Mouse (Mus musculus) hindbrain, embryonic 13.5 days (tissue): ENCODE results near the gene Draxin. TPM values are rescaled to one million over a fixed set of nuclear protein-coding genes. Genes with fewer than 3 reads are reported as not detected.
"Not testable (repeated sequence)": the region's sequence is repeated elsewhere in the genome, so short reads cannot be mapped to it uniquely, and the experiment has no call there.

ENCODE experiments used
- ATAC-seq: fragments of 200-750 bp; cut with Nextera tagmentation; 2 replicates; pipeline ENCODE4 v1.8.0; 2017; ENCODE audit warnings: moderate TSS enrichment; ENCODE audit not compliant: low FRiP score
- H3K27ac ChIP-seq: fragments of 300-500 bp; sonication (generic); 2 replicates; pipeline ENCODE4 v1.5.1; 2015; ENCODE audit warnings: inconsistent platforms, mild to moderate bottlenecking, moderate library complexity
- H3K27me3 ChIP-seq: fragments of 300-500 bp; sonication (generic); 2 replicates; pipeline ENCODE4 v1.6.1; 2015; ENCODE audit warnings: mild to moderate bottlenecking, inconsistent platforms
- H3K36me3 ChIP-seq: fragments of 300-500 bp; sonication (generic); 2 replicates; pipeline ENCODE4 v1.6.1; 2015; ENCODE audit warnings: mild to moderate bottlenecking, inconsistent platforms
- H3K4me1 ChIP-seq: fragments of 300-500 bp; sonication (generic); replicated peaks from 2 replicates; pipeline ENCODE4 v1.6.1; 2015; ENCODE audit warnings: inconsistent platforms
- H3K4me2 ChIP-seq: fragments of 300-500 bp; sonication (generic); 2 replicates; pipeline ENCODE4 v1.6.1; 2015; ENCODE audit warnings: inconsistent platforms, mild to moderate bottlenecking, moderate library complexity
- H3K4me3 ChIP-seq: fragments of 300-500 bp; sonication (generic); 2 replicates; pipeline ENCODE4 v1.5.1; 2015; ENCODE audit warnings: mild to moderate bottlenecking, inconsistent platforms
- H3K9ac ChIP-seq: fragments of 300-500 bp; sonication (generic); 2 replicates; pipeline ENCODE4 v1.6.1; 2015; ENCODE audit warnings: mild to moderate bottlenecking, inconsistent platforms
- H3K9me3 ChIP-seq: fragments of 300-500 bp; sonication (generic); 2 replicates; pipeline ENCODE4 v1.6.1; 2016; ENCODE audit warnings: inconsistent platforms
- WGBS: fragments of 180-500 bp; shearing (Covaris S2); methylation state at CpG from one replicate; pipeline ENCODE4 v1.1.7; 2015; 5-methylcytosine and 5-hydroxymethylcytosine counted together
- microRNA-seq: library from miRNA; unstranded; fragments of <30 nt; microRNA quantifications from one replicate; pipeline ENCODE4, GENCODE M21; 2016
- polyA plus RNA-seq: library from polyadenylated mRNA; unstranded; fragments of >200 nt; fragmentation: Nextera tagmentation; extraction: Ambion mirVana; gene quantifications from 2 replicates; pipeline ENCODE4 v1.2.1, GENCODE M21; 2015

Gene Draxin
- polyA plus RNA-seq, 1 experiment from 2014 or later: 20.9 TPM

DNA sequence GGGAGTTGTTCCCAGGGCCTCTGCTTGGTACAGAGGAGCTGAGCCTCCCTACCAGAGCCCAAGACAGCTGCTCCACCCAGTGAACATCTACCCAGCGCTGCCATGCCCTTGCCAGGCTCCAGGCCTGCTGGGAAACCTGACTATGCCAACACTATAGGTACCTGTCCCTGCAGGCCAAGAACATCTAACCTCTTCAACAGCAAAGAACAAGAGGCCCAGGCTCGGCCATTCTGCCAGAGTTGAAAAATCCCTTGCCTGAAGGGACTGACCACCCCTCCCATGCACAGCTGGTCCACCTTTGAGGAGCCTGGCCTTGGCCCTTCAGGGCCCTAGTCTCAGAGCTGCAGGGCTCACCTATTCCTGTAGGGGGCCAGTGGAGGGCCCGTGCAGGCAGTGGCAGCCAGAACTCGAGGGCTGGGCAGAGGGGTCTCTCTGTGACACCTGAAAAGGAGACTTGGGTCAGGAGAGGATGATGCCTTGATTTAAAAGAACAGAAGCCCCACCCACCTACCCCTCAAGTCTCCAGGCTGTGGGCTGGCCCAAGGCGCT is 72.8 kb downstream of the Draxin start:
- WGBS: 66% methylated on average over 5 of the region's 5 CpGs
- H3K36me3 ChIP-seq: peaks cover 65% of the 10 kb centered on the region

DNA sequence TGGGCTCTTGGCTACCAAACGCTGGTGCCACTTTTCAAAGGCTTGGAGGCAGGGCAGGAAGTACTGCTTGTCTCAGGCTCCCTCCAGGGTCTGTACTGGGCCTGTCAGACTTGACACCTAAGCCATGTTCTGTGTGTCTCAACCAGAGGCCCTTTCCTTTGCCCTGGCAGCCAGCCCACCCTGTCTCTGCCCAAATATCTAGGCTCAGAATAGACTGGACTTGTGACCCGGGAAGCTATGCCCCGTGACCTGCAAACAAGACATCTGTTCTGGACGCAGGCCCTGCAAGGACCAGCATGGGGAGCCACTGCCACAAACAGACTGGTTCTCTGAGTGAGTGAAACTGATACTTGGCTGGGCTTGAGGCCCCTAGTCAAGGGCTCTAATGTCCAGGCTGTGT is 73.7 kb downstream of the Draxin start:
- Histone ChIP-seq H3K9me3 (no peaks in the 10 kb centered on the region), H3K4me3 (no peak overlapping the region), H3K27ac (no peak overlapping the region), H3K4me1 (no peaks in the 10 kb centered on the region), H3K9ac (0 out of 2 replicates have a peak overlapping the region, but pooled peaks have one; percentile 24), H3K4me2 (no peak overlapping the region), H3K36me3 (peaks cover 75% of the 10 kb centered on the region), H3K27me3 (no peaks in the 10 kb centered on the region)
- WGBS: 83% methylated on average over 4 of the region's 4 CpGs
- no peak for ATAC-seq

More for the DNA sequence above, 72.8 kb downstream of the Draxin start:
- H3K4me3 ChIP-seq: no peak overlapping the region
- no peak overlapping the region for H3K27ac ChIP-seq
- H3K4me1 ChIP-seq: no peaks in the 10 kb centered on the region
- no peaks in the 10 kb centered on the region for H3K27me3 ChIP-seq
- 0 out of 2 replicates have a peak overlapping the region, but pooled peaks have one; percentile 24 for H3K9ac ChIP-seq
- no peak overlapping the region for H3K4me2 ChIP-seq
- no peak for ATAC-seq
- no peaks in the 10 kb centered on the region for H3K9me3 ChIP-seq

DNA sequence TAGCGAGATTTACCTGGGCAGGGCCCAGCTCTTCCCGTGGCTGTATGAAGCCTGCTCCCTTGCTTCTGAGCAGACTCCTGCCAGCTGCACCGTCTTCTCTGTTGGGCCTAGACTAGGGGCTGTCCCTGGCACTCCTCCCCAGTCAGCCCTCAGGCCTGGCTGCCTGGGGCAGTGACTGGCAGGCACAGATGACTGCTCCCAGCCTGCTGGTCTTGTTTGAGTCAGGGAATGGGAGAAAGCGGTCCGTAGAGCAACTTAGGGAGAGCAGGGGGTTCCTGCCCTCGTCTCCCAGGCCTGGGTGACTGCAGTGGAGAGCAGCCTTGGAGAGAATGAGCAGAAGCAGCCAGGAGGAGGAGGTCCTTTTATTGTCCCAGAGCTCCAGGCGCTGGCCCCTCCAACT is 74.3 kb downstream of the Draxin start:
- ATAC-seq: no peak
- H3K9ac ChIP-seq: no peak overlapping the region
- H3K27me3 ChIP-seq: no peaks in the 10 kb centered on the region
- no peaks in the 10 kb centered on the region for H3K4me1 ChIP-seq
- H3K9me3 ChIP-seq: no peaks in the 10 kb centered on the region
- 91% methylated on average over 7 of the region's 7 CpGs for WGBS
- no peak overlapping the region for H3K27ac ChIP-seq
- H3K36me3 ChIP-seq: peaks cover 80% of the 10 kb centered on the region
- no peak overlapping the region for H3K4me3 ChIP-seq
- H3K4me2 ChIP-seq: no peak overlapping the region

DNA sequence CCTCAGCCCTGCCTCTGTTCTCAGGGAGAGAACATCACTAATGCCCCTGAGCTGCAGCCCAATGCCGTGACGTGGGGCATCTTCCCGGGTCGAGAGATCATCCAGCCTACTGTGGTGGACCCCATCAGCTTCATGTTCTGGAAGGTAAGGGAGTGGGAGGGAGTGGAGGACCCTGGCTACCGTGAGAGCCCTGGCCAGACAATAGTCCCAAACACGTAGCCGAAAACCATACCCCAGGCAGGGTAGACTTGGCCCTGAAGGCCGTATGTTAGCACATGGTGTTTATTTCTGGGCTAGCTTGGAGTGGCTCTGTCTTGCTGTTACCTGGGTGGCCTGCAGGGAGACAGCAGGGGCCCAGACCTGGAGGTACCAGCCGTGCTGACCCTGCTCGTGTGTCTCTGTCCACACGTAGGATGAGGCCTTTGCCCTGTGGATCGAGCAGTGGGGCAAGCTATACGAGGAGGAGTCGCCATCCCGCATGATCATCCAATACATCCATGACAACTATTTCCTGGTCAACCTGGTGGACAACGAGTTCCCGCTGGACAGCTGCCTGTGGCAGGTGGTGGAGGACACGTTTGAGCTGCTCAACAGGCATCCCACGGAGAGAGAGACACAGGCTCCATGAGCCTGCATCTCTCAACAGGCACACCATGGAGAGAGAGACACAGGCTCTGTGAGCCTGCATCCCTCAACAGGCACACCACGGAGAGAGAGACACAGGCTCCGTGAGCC is 75.4 kb downstream of the Draxin start:
- no peak for ATAC-seq
- Histone ChIP-seq H3K27me3 (no peaks in the 10 kb centered on the region), H3K9me3 (no peaks in the 10 kb centered on the region), H3K4me3 (no peak overlapping the region), H3K36me3 (peaks cover 91% of the 10 kb centered on the region), H3K4me2 (no peak overlapping the region), H3K4me1 (no peaks in the 10 kb centered on the region), H3K9ac (no peak overlapping the region), H3K27ac (no peak overlapping the region)
- 94% methylated on average over 21 of the region's 21 CpGs for WGBS

DNA sequence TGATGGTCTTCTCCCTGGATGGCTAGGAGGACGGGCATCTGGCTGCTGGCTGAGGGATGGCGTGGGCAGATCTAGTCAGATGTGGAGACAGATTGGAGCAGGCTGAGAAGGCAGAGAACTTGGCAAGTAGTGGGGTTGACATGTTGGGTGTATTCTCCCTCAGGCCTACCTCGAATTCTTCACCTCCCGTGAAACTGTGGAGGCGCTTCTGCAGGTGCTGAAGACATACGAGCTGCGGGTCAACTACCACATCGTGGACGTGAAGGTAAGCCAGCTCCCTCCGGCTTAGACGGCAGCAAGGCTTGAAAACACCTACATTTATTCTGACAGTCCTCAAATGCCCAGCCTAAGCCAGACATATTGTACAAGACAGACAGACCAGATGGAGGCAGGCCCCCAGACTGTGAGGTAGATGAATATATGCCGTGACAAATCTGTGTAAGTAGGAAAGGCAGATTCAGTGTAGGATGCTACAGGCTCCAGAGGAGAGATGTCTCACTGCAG is 77.0 kb downstream of the Draxin start:
- H3K27me3 ChIP-seq: no peaks in the 10 kb centered on the region
- no peaks in the 10 kb centered on the region for H3K9me3 ChIP-seq
- no peaks in the 10 kb centered on the region for H3K4me1 ChIP-seq
- 91% methylated on average over 12 of the region's 12 CpGs for WGBS
- H3K4me2 ChIP-seq: no peak overlapping the region
- no peak overlapping the region for H3K27ac ChIP-seq
- ATAC-seq: no peak
- no peak overlapping the region for H3K4me3 ChIP-seq
- no peak overlapping the region for H3K9ac ChIP-seq
- peaks cover 98% of the 10 kb centered on the region for H3K36me3 ChIP-seq

DNA sequence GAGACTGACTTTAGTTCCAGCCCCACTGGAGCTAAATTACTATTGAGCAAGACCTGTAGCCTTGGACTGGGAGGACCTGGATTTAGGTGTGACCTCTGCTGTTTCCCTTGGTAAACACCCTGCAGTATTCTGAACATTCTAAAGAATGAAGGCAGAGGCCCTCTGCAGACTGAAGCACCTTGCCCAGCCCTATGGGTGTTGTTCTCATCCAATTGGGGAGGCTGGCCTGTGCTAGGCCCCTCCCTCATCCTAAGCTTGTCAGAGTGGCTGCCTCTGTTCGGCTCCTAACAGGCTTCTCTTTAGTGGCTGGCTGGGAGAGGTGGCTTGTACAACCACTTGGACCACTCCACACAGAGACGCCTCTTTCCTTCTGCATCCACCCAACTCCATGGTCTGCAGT is 77.5 kb downstream of the Draxin start:
- Histone ChIP-seq H3K9me3 (no peaks in the 10 kb centered on the region), H3K9ac (no peak overlapping the region), H3K27ac (no peak overlapping the region), H3K4me3 (no peak overlapping the region), H3K36me3 (peaks cover 98% of the 10 kb centered on the region), H3K27me3 (no peaks in the 10 kb centered on the region), H3K4me1 (no peaks in the 10 kb centered on the region), H3K4me2 (no peak overlapping the region)
- no peak for ATAC-seq
- 89% methylated on average over 2 of the region's 2 CpGs for WGBS

DNA sequence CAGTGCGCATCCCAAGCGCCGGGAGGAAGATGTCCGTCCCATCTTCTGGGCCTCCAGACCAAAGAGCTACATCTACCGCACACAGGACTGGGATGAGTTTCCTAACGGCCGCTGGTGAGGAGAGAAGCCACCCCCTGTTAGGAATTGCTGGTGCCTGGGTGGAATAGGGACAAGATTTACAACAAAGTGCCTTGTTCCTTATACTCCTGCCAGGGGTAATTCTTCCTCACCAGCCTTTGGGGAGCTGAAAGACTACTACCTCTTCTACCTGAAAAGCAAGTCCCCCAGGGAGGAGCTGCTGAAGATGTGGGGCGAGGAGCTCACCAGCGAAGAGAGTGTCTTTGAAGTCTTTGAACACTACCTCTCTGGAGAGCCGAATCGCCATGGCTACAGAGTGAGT is 78.6 kb downstream of the Draxin start:
- H3K27ac ChIP-seq: no peak overlapping the region

DNA sequence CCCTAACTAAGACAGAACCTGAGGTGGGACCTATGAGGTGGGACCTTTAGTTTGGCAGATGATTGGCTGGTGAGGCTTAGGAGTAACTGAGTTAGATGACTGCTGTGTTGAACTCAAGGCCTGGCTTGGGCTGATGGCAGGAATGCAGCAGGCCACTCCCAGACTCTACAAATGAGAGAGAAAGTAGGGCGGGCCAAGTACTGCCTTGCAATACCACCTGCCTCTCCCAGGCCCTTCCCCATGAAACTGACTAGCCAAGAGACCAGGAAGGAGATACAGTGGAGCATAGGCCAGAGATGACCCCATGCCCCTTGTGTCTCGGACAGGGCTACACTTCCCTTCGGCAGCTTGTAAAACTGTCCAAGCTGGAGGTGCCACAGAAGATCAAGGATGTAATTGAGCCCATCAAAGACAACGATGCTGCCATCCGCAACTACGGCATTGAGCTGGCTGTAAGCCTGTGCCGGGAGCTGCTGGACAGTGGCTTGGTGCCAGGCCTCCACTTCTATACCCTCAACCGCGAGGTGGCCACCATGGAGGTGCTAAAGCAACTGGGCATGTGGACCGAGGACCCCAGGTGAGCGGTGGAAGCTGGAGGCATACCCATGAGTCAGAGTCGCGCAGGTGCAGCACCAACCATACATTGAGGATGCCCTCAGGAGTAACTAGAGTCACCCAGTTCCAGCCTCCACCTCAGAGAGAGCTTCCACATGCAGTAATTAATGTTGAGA is 79.3 kb downstream of the Draxin start:
- 95% methylated on average over 13 of the region's 13 CpGs for WGBS
- no peaks in the 10 kb centered on the region for H3K9me3 ChIP-seq
- no peaks in the 10 kb centered on the region for H3K27me3 ChIP-seq
- no peak overlapping the region for H3K9ac ChIP-seq
- no peak overlapping the region for H3K27ac ChIP-seq
- H3K4me1 ChIP-seq: no peaks in the 10 kb centered on the region
- no peak overlapping the region for H3K4me3 ChIP-seq
- no peak for ATAC-seq
- no peak overlapping the region for H3K4me2 ChIP-seq
- H3K36me3 ChIP-seq: peaks cover 89% of the 10 kb centered on the region

More for the DNA sequence above, 78.6 kb downstream of the Draxin start:
- H3K9ac ChIP-seq: no peak overlapping the region
- H3K27me3 ChIP-seq: no peaks in the 10 kb centered on the region
- H3K9me3 ChIP-seq: no peaks in the 10 kb centered on the region
- H3K4me2 ChIP-seq: no peak overlapping the region
- WGBS: 92% methylated on average over 11 of the region's 11 CpGs
- H3K4me3 ChIP-seq: no peak overlapping the region
- peaks cover 96% of the 10 kb centered on the region for H3K36me3 ChIP-seq
- no peak for ATAC-seq
- no peaks in the 10 kb centered on the region for H3K4me1 ChIP-seq

DNA sequence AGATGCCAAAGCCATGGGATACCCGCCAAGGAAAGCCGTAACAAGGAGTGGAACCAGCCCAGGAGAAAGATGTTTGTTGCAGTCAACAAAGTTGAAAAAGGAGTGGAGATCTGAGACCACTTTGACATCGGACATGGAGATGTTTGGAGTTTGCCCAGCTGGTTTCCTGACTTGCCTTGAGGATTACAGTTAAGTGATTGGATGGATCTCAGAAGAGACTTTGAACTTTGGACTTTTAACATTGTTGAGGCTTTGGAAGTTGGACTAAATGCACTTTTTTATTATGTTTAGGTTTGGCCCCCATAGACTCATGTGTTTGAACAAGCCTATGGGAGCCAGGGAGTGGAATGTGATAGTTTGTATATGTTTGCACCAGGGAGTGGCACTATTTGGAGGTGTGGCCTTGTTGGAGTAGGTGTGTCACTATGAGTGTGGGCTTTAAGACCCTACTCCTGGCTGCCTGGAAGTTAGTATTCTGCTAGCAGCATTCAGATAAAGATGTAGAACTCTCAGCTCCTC is 80.0 kb downstream of the Draxin start:
- H3K27ac ChIP-seq, H3K27me3 ChIP-seq, H3K9me3 ChIP-seq, H3K4me1 ChIP-seq, ATAC-seq, H3K4me2 ChIP-seq, H3K9ac ChIP-seq, H3K4me3 ChIP-seq: not testable (repeated sequence)
- 96% methylated on average over 3 of the region's 3 CpGs for WGBS
- H3K36me3 ChIP-seq: peaks cover 88% of the 10 kb centered on the region

Small RNAs within 50 kb of the gene (microRNA-seq; reads per million reads assigned to microRNA genes)
- gene Mir7022: not detected

Other genes with a start within 250 kb of the Draxin start
- gene Mfn2, start 226.0 kb downstream of the Draxin start, polyA plus RNA-seq: 82.6 and 86.9 TPM in 2 replicates
- 26.6 and 28.1 TPM in 2 replicates for gene Plod1, start 193.9 kb downstream of the Draxin start, polyA plus RNA-seq
- 12.6 and 13.0 TPM in 2 replicates for gene 2510039O18Rik, start 189.8 kb downstream of the Draxin start, polyA plus RNA-seq
- gene Nppb, start 144.9 kb downstream of the Draxin start, polyA plus RNA-seq: 0.30 TPM in 1 of 2 replicates, not detected in the other
- 3.9 and 5.2 TPM in 2 replicates for gene Nppa, start 130.0 kb downstream of the Draxin start, polyA plus RNA-seq
- gene Clcn6, start 91.9 kb downstream of the Draxin start, polyA plus RNA-seq: 30.7 and 32.8 TPM in 2 replicates
- gene Mthfr, start 91.6 kb downstream of the Draxin start, polyA plus RNA-seq: 22.1 and 22.3 TPM in 2 replicates
- 7.6 and 8.4 TPM in 2 replicates for gene Agtrap, start 42.7 kb downstream of the Draxin start, polyA plus RNA-seq
- gene Mad2l2, start 314 bp downstream of the Draxin start, polyA plus RNA-seq: 118 and 127 TPM in 2 replicates
- gene Fbxo6, start 21.4 kb upstream of the Draxin start, polyA plus RNA-seq: 15.7 and 16.0 TPM in 2 replicates
- gene Fbxo44, start 29.8 kb upstream of the Draxin start, polyA plus RNA-seq: 91.2 and 98.2 TPM in 2 replicates
- gene Fbxo2, start 29.9 kb upstream of the Draxin start, polyA plus RNA-seq: 5.3 and 7.1 TPM in 2 replicates
- gene Disp3, start 157.3 kb upstream of the Draxin start, polyA plus RNA-seq: 14.8 and 15.4 TPM in 2 replicates